Mouse (Mus musculus) embryonic fibroblast, embryonic 13.5 days (primary cell): ENCODE results near the gene Znfx1. TPM values are rescaled to one million over a fixed set of nuclear protein-coding genes. Genes with fewer than 3 reads are reported as not detected.

Source experiments
- H3K27ac ChIP-seq: 2 replicates; pipeline ENCODE4 v1.5.1; 2012; ENCODE audit warnings: low read length, control low read depth, inconsistent platforms; ENCODE audit not compliant: insufficient read depth
- H3K4me1 ChIP-seq: 2 replicates; pipeline ENCODE4 v1.6.1; 2011; ENCODE audit warnings: low read length; ENCODE audit not compliant: control insufficient read depth, insufficient read depth
- H3K4me3 ChIP-seq: 2 replicates; pipeline ENCODE4 v1.5.1; 2011; ENCODE audit warnings: mild to moderate bottlenecking, control low read depth, low read length; ENCODE audit not compliant: insufficient read depth
- CTCF ChIP-seq: IDR thresholded peaks from 2 replicates; pipeline ENCODE4 v1.5.1; 2011; ENCODE audit warnings: mild to moderate bottlenecking, control low read depth, low read length, moderate library complexity, borderline replicate concordance; ENCODE audit not compliant: insufficient read depth
- POLR2A ChIP-seq: IDR thresholded peaks from 2 replicates; pipeline ENCODE4 v1.6.1; 2011; ENCODE audit warnings: low read depth, mild to moderate bottlenecking, control low read depth, low read length, moderate library complexity
- polyA plus RNA-seq: library from polyadenylated mRNA; stranded (reverse); fragments of >200 nt; gene quantifications from 2 replicates; pipeline ENCODE4 v1.2.4, GENCODE M21; 2011; ENCODE audit warnings: low read depth; ENCODE audit not compliant: missing spikeins, insufficient read length

Gene Znfx1
- polyA plus RNA-seq, 1 experiment: 23.6 TPM

GRCm38 (mm10) chr2:167081639-167082038, 18.8 kb upstream of the Znfx1 start:
- H3K27ac ChIP-seq: no peak overlapping the region
- TF ChIP-seq POLR2A: no peak
- no peak for TF ChIP-seq CTCF
- no peaks in the 10 kb centered on the region; the same call in 1 of the 2 replicates for H3K4me1 ChIP-seq
- H3K4me3 ChIP-seq: no peak overlapping the region

- Histone ChIP-seq H3K4me1 (no peaks in the 10 kb centered on the region; the same call in 1 of the 2 replicates), H3K27ac (no peak overlapping the region), H3K4me3 (no peak overlapping the region)
- TF ChIP-seq POLR2A: no peak
- no peak for TF ChIP-seq CTCF
Observed at GRCm38 (mm10) chr2:167081135-167081534, 18.3 kb upstream of the Znfx1 start.

- no peak for TF ChIP-seq CTCF
- TF ChIP-seq POLR2A: no peak
- Histone ChIP-seq H3K4me1 (no peaks in the 10 kb centered on the region; the same call in 1 of the 2 replicates), H3K4me3 (no peak overlapping the region), H3K27ac (no peak overlapping the region)
Observed at GRCm38 (mm10) chr2:167080387-167080786, 17.6 kb upstream of the Znfx1 start.

- no peaks in the 10 kb centered on the region; the same call in 1 of the 2 replicates for H3K4me1 ChIP-seq
- H3K4me3 ChIP-seq: no peak overlapping the region
- H3K27ac ChIP-seq: peak overlapping the region; percentile 64
- no peak for TF ChIP-seq CTCF
- no peak for TF ChIP-seq POLR2A
Observed at GRCm38 (mm10) chr2:167079535-167080257, 16.9 kb upstream of the Znfx1 start.

GRCm38 (mm10) chr2:167078931-167079495, 16.2 kb upstream of the Znfx1 start:
- Histone ChIP-seq H3K4me1 (no peaks in the 10 kb centered on the region; the same call in 1 of the 2 replicates), H3K4me3 (no peak overlapping the region), H3K27ac (peak overlapping the region; percentile 64)
- TF ChIP-seq POLR2A: no peak
- no peak for TF ChIP-seq CTCF

GRCm38 (mm10) chr2:167078486-167078885, 15.7 kb upstream of the Znfx1 start:
- no peaks in the 10 kb centered on the region; the same call in 1 of the 2 replicates for H3K4me1 ChIP-seq
- TF ChIP-seq CTCF (no peak), POLR2A (no peak)
- no peak overlapping the region for H3K4me3 ChIP-seq
- no peak overlapping the region for H3K27ac ChIP-seq

GRCm38 (mm10) chr2:167077199-167077962, 14.6 kb upstream of the Znfx1 start:
- no peak overlapping the region for H3K27ac ChIP-seq
- no peak overlapping the region for H3K4me3 ChIP-seq
- TF ChIP-seq POLR2A: no peak
- TF ChIP-seq CTCF: no peak
- H3K4me1 ChIP-seq: no peaks in the 10 kb centered on the region; the same call in 1 of the 2 replicates

GRCm38 (mm10) chr2:167076759-167077158, 13.9 kb upstream of the Znfx1 start:
- H3K4me3 ChIP-seq: no peak overlapping the region
- TF ChIP-seq CTCF (no peak), POLR2A (no peak)

GRCm38 (mm10) chr2:167076352-167076751, 13.5 kb upstream of the Znfx1 start:
- Histone ChIP-seq H3K4me1 (no peaks in the 10 kb centered on the region; the same call in 1 of the 2 replicates), H3K4me3 (no peak overlapping the region), H3K27ac (no peak overlapping the region)
- TF ChIP-seq CTCF (no peak), POLR2A (no peak)

More at GRCm38 (mm10) chr2:167076759-167077158, 13.9 kb upstream of the Znfx1 start:
- no peak overlapping the region for H3K27ac ChIP-seq
- H3K4me1 ChIP-seq: no peaks in the 10 kb centered on the region; the same call in 1 of the 2 replicates
